Mouse (Mus musculus): ENCODE results near the gene Adcy1. TPM values are rescaled to one million over a fixed set of nuclear protein-coding genes. Genes with fewer than 3 reads are reported as not detected.

The Adcy1 gene
- total RNA-seq, 2 experiments from 2014 or later, result 0.79 to 1.7 TPM

GRCm38 (mm10) chr11:7068479-7069235 lies 5.4 kb downstream of the Adcy1 start:
- intact Hi-C loops (cut with DNase I), result no loop called here
- no peak for DNase-seq

GRCm38 (mm10) chr11:7069762-7070161 lies 6.5 kb downstream of the Adcy1 start:
- intact Hi-C loops (cut with DNase I), result no loop called here
- DNase-seq, result no peak

DNA sequence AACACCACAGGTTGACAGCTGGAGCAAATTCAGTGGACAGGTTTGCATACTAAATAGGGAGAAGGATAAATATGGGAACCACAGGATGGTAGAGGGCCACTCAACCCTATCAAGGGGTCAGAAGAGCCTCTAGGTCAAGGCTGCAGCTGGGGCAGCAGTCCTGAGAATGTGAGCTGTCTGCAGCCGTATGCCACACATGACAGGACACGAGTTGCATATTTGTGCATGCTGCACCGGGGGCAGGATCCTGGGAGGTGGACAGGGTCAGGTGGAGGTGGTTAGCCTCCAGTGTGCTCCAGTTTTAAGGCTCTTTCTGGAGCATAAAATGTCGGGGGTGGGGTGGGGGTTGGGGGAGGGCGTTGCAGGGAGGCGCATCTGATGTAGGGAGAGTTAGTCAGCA lies 8.3 kb downstream of the Adcy1 start:
- DNase-seq, result no peak
- intact Hi-C loops (cut with DNase I), result no loop called here

DNA sequence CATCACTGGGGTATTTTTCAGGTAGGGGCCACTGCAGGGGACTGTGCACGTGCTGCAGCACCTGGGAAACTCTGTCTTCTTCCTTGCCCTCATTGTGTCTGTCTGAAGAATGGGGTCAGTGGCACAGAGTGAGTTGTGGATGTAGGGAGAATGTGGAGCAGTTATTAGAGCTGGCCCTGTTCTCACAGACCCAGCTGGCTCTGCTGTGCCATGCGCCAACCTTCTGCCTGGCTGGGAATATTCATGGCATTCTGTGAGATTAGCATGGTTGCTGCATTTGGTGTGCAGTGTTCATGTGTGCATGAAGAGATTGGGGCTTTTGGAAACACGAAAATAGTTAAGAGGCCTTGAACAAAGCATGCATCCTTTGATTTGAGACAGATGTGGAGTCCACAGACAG lies 10.3 kb downstream of the Adcy1 start:
- intact Hi-C loops (cut with DNase I), result no loop called here
- no peak for DNase-seq

DNA sequence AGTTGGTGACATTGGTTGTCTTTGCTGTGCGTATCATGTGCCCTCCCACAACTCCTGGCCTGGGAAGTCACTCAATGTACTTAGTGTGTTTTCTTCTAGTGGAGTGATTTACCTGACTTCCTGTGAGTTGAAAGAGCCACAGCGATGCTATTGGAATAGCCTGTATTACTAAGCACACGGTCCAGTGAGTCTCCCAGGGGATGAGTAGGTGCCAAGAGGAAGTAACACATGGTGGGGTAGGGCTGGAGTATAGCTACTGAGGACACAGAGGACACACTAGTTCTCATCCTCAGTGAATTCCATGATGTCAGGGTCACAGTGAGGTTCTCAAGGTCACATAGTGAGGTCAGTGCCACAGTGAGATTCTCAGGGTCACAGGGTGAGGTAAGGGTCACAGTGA lies 13.2 kb downstream of the Adcy1 start:
- intact Hi-C loops (cut with DNase I), result no loop called here
- no peak for DNase-seq

DNA sequence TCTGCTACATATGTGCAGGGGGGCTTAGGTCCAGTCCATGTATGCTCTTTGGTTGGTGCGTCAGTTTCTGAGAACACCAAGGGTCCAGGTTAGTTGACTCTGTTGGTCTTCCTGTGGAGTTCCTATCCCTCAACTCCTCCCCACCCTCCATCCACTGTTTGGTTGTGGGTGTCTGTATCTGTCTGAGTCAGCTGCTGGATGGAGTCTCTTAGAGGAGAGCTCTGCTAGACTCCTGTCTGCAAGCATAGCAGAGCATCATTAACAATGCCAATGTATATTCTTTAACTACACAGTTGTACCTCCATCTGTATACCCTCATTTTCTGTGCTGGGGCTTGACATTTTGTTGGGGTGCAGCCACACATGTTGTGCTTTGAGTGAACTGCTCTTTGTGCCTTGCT lies 18.6 kb downstream of the Adcy1 start:
- no peak for DNase-seq
- intact Hi-C loops (cut with DNase I), result no loop called here

- intact Hi-C loops (cut with DNase I), result no loop called here
- DNase-seq, result no peak
Measured at GRCm38 (mm10) chr11:7083911-7084310, 20.6 kb downstream of the Adcy1 start.

- DNase-seq, result no peak
- intact Hi-C loops (cut with DNase I), result no loop called here
Measured at GRCm38 (mm10) chr11:7085184-7085583, 21.9 kb downstream of the Adcy1 start.

- intact Hi-C loops (cut with DNase I), result no loop called here
- DNase-seq, result no peak
Measured at GRCm38 (mm10) chr11:7091120-7091519, 27.8 kb downstream of the Adcy1 start.

GRCm38 (mm10) chr11:7094844-7095243 lies 31.6 kb downstream of the Adcy1 start:
- no peak for DNase-seq

GRCm38 (mm10) chr11:7101674-7102073 lies 38.4 kb downstream of the Adcy1 start:
- no peak for DNase-seq
- intact Hi-C loops (cut with DNase I), result no loop called here

More at GRCm38 (mm10) chr11:7094844-7095243, 31.6 kb downstream of the Adcy1 start:
- intact Hi-C loops (cut with DNase I), result no loop called here

DNA sequence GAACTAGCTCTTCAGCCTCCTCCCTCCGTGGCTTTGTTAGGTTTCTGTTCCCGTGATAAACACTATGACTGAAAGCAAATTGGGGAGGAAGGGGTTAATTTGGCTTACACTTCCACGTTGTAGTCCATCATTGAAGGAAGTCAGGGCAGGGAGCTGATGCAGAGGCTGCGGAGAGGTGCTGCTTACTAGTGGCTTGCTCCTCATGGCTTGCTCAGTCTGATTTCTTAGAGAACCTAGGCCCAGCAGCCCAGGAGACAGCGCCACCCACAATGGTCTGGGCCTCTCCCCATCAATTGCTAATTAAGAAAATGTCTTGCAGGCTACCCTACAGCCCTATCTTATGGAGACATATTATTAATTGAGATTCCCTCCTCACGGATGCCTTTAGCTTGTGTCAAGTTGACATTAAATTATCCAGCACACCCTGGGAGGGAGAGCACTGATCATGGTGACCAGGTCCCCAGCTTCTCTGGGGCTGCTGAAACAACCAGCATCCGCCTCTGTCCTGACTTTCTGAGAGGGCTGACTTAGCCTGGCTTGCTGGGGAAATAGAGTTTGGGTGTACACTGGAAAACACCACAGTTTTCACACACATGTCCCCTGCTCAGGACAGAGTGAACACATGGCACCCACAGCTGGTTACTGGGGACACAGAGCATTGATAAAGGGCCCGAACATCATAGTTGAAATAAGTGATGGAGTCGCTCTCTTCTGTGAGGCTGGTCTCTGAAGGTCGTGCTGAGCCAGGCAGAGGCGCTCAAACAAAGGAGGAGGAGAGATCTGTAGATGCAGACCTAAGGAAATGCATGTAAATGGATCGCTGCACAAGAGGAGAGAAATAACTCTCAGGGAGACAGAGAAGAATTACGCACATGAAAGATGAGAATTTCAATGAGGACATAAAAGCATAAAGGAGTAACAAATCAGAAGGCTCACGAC lies 39.2 kb downstream of the Adcy1 start:
- intact Hi-C loops (cut with DNase I), result no loop called here
- no peak for DNase-seq

DNA sequence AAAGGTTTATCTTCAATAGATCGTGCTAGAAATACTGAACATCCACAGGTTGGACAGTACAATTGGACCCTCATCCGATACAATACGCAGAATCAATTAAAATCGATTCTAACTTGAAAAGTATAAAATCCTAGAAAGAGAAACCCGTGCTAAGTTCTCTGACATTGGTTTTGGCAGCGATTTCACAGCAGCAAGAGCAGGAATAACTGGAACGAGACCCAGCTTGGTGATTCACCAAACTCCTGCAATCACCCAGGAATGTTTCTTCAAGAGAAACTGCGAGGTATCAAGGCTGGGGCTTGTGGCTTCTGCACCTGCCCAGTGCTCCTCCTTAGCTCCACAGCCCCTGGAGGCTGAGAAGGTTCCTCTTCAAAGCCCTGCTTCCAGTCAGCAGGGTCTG lies 42.0 kb downstream of the Adcy1 start:
- intact Hi-C loops (cut with DNase I), result no loop called here
- no peak for DNase-seq

GRCm38 (mm10) chr11:7109131-7109530 lies 45.8 kb downstream of the Adcy1 start:
- intact Hi-C loops (cut with DNase I), result no loop called here

GRCm38 (mm10) chr11:7113046-7113445 lies 49.8 kb downstream of the Adcy1 start:
- intact Hi-C loops (cut with DNase I), result no loop called here
- DNase-seq, result no peak

More at GRCm38 (mm10) chr11:7109131-7109530, 45.8 kb downstream of the Adcy1 start:
- no peak for DNase-seq

GRCm38 (mm10) chr11:7113687-7114086 lies 50.4 kb downstream of the Adcy1 start:
- intact Hi-C loops (cut with DNase I), result no loop called here
- DNase-seq, result peak; percentile 9 to 19

DNA sequence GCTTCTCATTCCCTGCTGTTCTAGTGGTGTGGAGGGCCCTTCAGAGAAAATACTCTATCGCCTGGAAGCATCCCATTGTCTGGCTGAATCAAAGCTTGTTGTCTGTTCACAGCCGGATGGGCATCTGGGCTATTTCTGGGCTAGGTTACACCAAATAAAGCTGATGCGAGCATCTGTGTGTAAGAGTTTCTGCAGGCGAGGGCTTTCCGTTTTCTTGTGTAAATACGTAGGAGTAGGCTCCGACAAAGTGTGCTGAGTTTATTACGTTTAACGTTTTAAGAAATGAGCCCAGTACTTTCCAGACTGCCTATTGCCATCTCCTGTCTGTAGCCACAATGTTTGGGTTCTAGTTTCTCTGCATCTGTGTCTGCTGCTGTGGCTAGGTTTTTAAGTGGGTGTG lies 51.0 kb downstream of the Adcy1 start:
- no peak for DNase-seq
- intact Hi-C loops (cut with DNase I), result no loop called here

DNA sequence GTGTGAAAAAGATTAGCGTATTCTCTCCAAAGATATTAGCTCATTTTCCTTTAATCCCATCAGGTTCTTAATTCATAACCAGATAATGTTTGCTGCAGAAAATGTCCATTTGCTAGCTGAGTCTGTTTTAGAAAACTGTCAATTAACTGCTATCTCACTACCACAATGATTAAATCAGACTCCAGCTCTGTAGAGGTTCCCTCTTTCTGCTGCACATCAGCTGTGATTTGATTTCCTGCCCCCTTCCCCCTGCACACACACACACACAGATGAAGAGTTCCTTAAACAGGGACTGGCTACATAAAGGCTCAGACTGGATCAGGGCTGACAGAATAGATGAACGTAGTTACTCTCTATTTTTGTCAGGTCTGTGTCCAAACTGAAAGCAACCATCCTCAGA lies 53.4 kb downstream of the Adcy1 start:
- no peak for DNase-seq
- intact Hi-C loops (cut with DNase I), result no loop called here

DNA sequence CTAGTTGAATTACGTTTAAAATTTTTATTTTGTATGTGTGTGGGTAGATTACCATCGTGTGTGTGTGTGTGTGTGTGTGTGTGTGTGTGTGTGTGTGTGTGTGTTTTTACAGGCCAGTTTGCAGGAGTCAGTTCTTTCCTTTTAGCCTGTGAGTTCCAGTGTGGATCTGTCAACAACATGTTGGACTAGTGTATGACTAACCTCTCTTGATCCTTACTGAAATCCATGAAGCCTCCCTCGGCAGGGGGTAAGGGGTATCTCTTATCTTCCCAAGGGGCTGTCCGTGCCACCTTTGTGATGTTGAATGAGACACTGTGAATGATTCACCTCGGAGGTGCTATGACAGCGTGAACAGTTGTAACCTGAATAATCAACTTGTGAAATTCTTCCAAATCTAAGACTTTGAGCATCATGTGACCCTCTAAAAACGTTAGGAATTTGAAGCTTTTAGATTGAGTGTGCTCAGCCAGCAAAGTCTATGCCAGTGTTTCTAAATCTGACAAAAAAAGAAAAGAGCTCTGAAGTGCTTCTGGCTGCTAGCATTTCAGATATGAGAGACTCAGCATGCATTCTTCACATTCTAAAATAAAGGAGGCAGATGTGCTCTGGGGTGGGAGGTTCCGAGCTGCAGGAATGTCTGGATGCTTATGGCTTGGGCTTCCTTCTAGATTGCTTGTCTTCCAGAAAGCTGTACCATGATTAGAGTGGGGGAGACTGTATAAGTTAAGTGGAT lies 66.2 kb downstream of the Adcy1 start:
- intact Hi-C loops (cut with DNase I), result no loop called here

GRCm38 (mm10) chr11:7132736-7133387 lies 69.6 kb downstream of the Adcy1 start:
- no peak for DNase-seq
- intact Hi-C loops (cut with DNase I), result no loop called here

More for the DNA sequence above, 66.2 kb downstream of the Adcy1 start:
- DNase-seq, result no peak

- intact Hi-C loops (cut with DNase I), result no loop called here
- DNase-seq, result no peak
Measured at GRCm38 (mm10) chr11:7133736-7134135, 70.4 kb downstream of the Adcy1 start.
